Mouse (Mus musculus): ENCODE measurements at regions not wholly inside any gene's neighbourhood (a gene's known extent, or its start where the extent isn't known, plus 50 kb on each side); places are given as distances from the start of the nearest gene placed in this dataset.

GRCm38 (mm10) chr17:82087141-82087540 is 349.0 kb upstream of the Slc8a1 start:
- TF ChIP-seq CTCF (IDR thresholded peaks at IDR 0.05; ENCODE audit: borderline replicate concordance, extremely low read depth, insufficient read depth, insufficient read length) (no peak), POLR2A (IDR thresholded peaks at IDR 0.05; ENCODE audit: borderline replicate concordance, extremely low read depth, insufficient read depth, insufficient read length, poor library complexity, severe bottlenecking) (no peak)
